Mouse (Mus musculus): ENCODE measurements at regions not wholly inside any gene's neighbourhood (a gene's known extent, or its start where the extent isn't known, plus 50 kb on each side); places are given as distances from the start of the nearest gene placed in this dataset.

GRCm38 (mm10) chr14:97596694-97597093 is 572.9 kb downstream of the Dach1 start:
- no peak for TF ChIP-seq CTCF (IDR thresholded peaks at IDR 0.05; ENCODE audit: low read depth)
- no peak for TF ChIP-seq EP300 (IDR thresholded peaks at IDR 0.05; ENCODE audit: low read depth)
